Mouse (Mus musculus): Measurements from ENCODE around the gene Tigd4.

- TF ChIP-seq POLR2A (IDR thresholded peaks at IDR 0.05; ENCODE audit: insufficient read depth, low read depth, low read length), result no peak
- no peak for TF ChIP-seq CTCF (IDR thresholded peaks at IDR 0.05)
- TF ChIP-seq EP300 (IDR thresholded peaks at IDR 0.05; ENCODE audit: insufficient read depth, low read depth, low read length), result no peak
Measured at GRCm38 (mm10) chr3:84641391-84641790, 48.0 kb downstream of the Tigd4 start.

Data from heart, adult 2 months (tissue).